In the genomic region with DNA sequence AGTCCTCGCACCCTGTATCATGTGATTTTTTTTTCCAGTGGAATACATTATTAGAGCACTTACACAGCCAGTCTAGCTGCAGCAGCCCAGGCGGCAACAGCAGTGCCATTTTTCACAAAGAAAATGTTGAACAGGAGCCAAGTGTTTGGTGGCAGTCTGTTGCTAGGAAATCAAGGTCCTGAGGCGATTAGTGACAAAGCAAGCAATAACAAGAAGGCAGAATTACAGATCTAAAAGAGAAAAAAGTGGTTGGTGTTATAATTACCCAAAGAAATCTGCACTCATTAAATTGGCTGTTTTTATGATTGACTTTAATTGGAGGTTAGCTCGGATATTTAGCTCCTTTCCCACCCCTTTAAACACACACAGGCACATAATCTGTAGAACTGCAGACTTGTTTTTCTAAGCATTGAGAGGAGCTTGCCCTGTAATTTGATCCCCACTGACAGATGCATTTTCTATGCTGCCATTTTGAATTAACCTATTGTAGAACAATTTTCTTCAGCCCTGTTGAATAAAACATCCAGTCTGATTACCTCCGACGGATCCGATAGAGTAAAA, we compare ENCODE assay signal across 7 mouse cellular contexts.
A peak's percentile ranks its signal among the peaks of the same experiment; 100 is the strongest.
DNase-seq lines count a peak whose midpoint lies in the region; ATAC-seq and TF ChIP-seq lines count a peak whose summit lies in the region.

No protein-coding gene starts in this region.

- H3K27ac ChIP-seq in heart, postnatal 0 days (ENCODE audit: low read depth): peak overlapping the region; percentile 44; the same call in 1 of the 2 replicates
- H3K27ac ChIP-seq in midbrain, embryonic 14.5 days (replicated peaks; ENCODE audit: low read depth, low read length): peak overlapping the region; percentile 90
- H3K27ac ChIP-seq in stomach, postnatal 0 days (replicated peaks): no peak overlapping the region

- peak overlapping the region; percentile 8; the same call in 1 of the 2 replicates for H3K4me2 ChIP-seq in heart, postnatal 0 days (ENCODE audit: low read depth, low read length)
- H3K4me2 ChIP-seq in midbrain, embryonic 14.5 days (ENCODE audit: low read length): peak overlapping the region; percentile 46
- H3K4me2 ChIP-seq in stomach, postnatal 0 days (replicated peaks; ENCODE audit: low read depth): no peak overlapping the region; the same call in 1 of the 2 replicates

- no peaks in the 10 kb centered on the region for H3K9me3 ChIP-seq in heart, postnatal 0 days (replicated peaks; ENCODE audit: control insufficient read depth, low read length)
- no peaks in the 10 kb centered on the region for H3K9me3 ChIP-seq in midbrain, embryonic 14.5 days (ENCODE audit: control insufficient read depth, low read length)
- H3K9me3 ChIP-seq in stomach, postnatal 0 days (ENCODE audit: control insufficient read depth, low read length): no peaks in the 10 kb centered on the region

- no peak overlapping the region for H3K4me3 ChIP-seq in heart, postnatal 0 days (ENCODE audit: low read depth, low read length)
- peak overlapping the region; percentile 12; the same call in 1 of the 2 replicates for H3K4me3 ChIP-seq in midbrain, embryonic 14.5 days (replicated peaks; ENCODE audit: low read depth, low read length)
- no peak overlapping the region for H3K4me3 ChIP-seq in stomach, postnatal 0 days (ENCODE audit: low read depth, low read length)

- no peak overlapping the region for H3K9ac ChIP-seq in heart, postnatal 0 days (replicated peaks; ENCODE audit: low read depth, low read length)
- H3K9ac ChIP-seq in midbrain, embryonic 14.5 days (replicated peaks; ENCODE audit: low read length): no peak overlapping the region; the same call in 1 of the 2 replicates
- H3K9ac ChIP-seq in stomach, postnatal 0 days (ENCODE audit: low read length): no peak overlapping the region

- no peaks in the 10 kb centered on the region for H3K36me3 ChIP-seq in heart, postnatal 0 days (replicated peaks; ENCODE audit: control insufficient read depth, insufficient read depth, low read length)
- no peaks in the 10 kb centered on the region for H3K36me3 ChIP-seq in midbrain, embryonic 14.5 days (ENCODE audit: control insufficient read depth, insufficient read depth, low read length)
- no peaks in the 10 kb centered on the region for H3K36me3 ChIP-seq in stomach, postnatal 0 days (ENCODE audit: control insufficient read depth, insufficient read depth, low read length)

- no peaks in the 10 kb centered on the region for H3K27me3 ChIP-seq in heart, postnatal 0 days (ENCODE audit: control insufficient read depth, insufficient read depth, low read length)
- no peaks in the 10 kb centered on the region for H3K27me3 ChIP-seq in midbrain, embryonic 14.5 days (ENCODE audit: control insufficient read depth, insufficient read depth, low read length)
- no peaks in the 10 kb centered on the region for H3K27me3 ChIP-seq in stomach, postnatal 0 days (ENCODE audit: control insufficient read depth, insufficient read depth, low read length)

- no peak for TF ChIP-seq CTCF in heart, postnatal 0 days (IDR thresholded peaks at IDR 0.05; ENCODE audit: low read depth)
- no peak for TF ChIP-seq CTCF in stomach, postnatal 0 days (IDR thresholded peaks at IDR 0.05; ENCODE audit: low read depth)

- H3K4me1 ChIP-seq in heart, postnatal 0 days (ENCODE audit: control insufficient read depth, insufficient read depth): peaks cover 9% of the 10 kb centered on the region
- H3K4me1 ChIP-seq in midbrain, embryonic 14.5 days (ENCODE audit: control insufficient read depth, insufficient read depth, low read length): peaks cover 23% of the 10 kb centered on the region
- H3K4me1 ChIP-seq in stomach, postnatal 0 days (replicated peaks; ENCODE audit: control insufficient read depth, insufficient read depth): no peaks in the 10 kb centered on the region

- no peak for TF ChIP-seq EP300 in heart, postnatal 0 days (IDR thresholded peaks at IDR 0.05; ENCODE audit: low read depth)
- TF ChIP-seq EP300 in stomach, postnatal 0 days (optimal IDR thresholded peaks at IDR 0.05): no peak

- peak; percentile 62; the same call in 1 of the 2 replicates for ATAC-seq in heart, postnatal 0 days (ENCODE audit: insufficient read depth, low read depth)
- ATAC-seq in midbrain, embryonic 14.5 days (ENCODE audit: low FRiP score, low TSS enrichment): peak; percentile 91
- no peak for ATAC-seq in stomach, postnatal 0 days (ENCODE audit: low FRiP score, low TSS enrichment)

- DNase-seq in brain, embryonic 18.5 days (ENCODE audit: low read depth, low spot score): peak; percentile 88
- peak; percentile 87 for DNase-seq in embryo, embryonic 10.5 days (ENCODE audit: low spot score)
- DNase-seq in heart, postnatal 0 days (ENCODE audit: low spot score): peak; percentile 54
- DNase-seq in layer of hippocampus, adult 18-20 months (ENCODE audit: low spot score in 2 of 2): peak; percentile 62 to 82
- DNase-seq in midbrain, embryonic 14.5 days: peak; percentile 94
- peak; percentile 27 for DNase-seq in stomach, postnatal 0 days (ENCODE audit: low spot score)
- no peak for DNase-seq in thymus, postnatal 10 days (ENCODE audit: low spot score in 2 of 2)

- WGBS in heart, postnatal 0 days: 38% methylated on average over 7 of the region's 7 CpGs
- WGBS in midbrain, embryonic 14.5 days: 1% methylated on average over 7 of the region's 7 CpGs
- 39% methylated on average over 7 of the region's 7 CpGs for WGBS in stomach, postnatal 0 days

Comparison
In these comparisons a context has a peak if more than half of its experiments do, and no peak if none do; other contexts are left out.
1. DNase-seq: peak in brain, embryonic 18.5 days (single experiment), embryo, embryonic 10.5 days (single experiment), heart, postnatal 0 days (single experiment), layer of hippocampus, adult 18-20 months (2 of 2), midbrain, embryonic 14.5 days (single experiment) and stomach, postnatal 0 days (single experiment); none in thymus, postnatal 10 days (0 of 2).